Mouse (Mus musculus) stomach, postnatal 0 days (tissue): ENCODE data around the gene Gm45717. TPM values are rescaled to one million over a fixed set of nuclear protein-coding genes. Genes with fewer than 3 reads are reported as not detected.
"Not testable (repeated sequence)": the region's sequence is repeated elsewhere in the genome, so short reads cannot be mapped to it uniquely, and the experiment has no call there.

Experiments used
- ATAC-seq: fragments of 200-750 bp; cut with Nextera tagmentation; 2 replicates; pipeline ENCODE4 v1.8.0; 2017; ENCODE audit not compliant: low FRiP score, low TSS enrichment
- DNase-seq: peaks from one replicate; pipeline ENCODE4 v3.0.0-alpha.2; 2016; ENCODE audit warnings: low spot score
- H3K27ac ChIP-seq: fragments of 300-500 bp; sonication (generic); replicated peaks from 2 replicates; pipeline ENCODE4 v1.5.1; 2014; ENCODE audit warnings: mild to moderate bottlenecking, control low read depth
- H3K27me3 ChIP-seq: fragments of 300-500 bp; sonication (generic); 2 replicates; pipeline ENCODE4 v1.6.1; 2014; ENCODE audit warnings: low read length; ENCODE audit not compliant: control insufficient read depth, insufficient read depth
- H3K36me3 ChIP-seq: fragments of 300-500 bp; sonication (generic); 2 replicates; pipeline ENCODE4 v1.6.1; 2014; ENCODE audit warnings: low read length, mixed read lengths; ENCODE audit not compliant: control insufficient read depth, insufficient read depth
- H3K4me1 ChIP-seq: fragments of 300-500 bp; sonication (generic); replicated peaks from 2 replicates; pipeline ENCODE4 v1.6.1; 2014; ENCODE audit warnings: antibody characterized with exemption; ENCODE audit not compliant: control insufficient read depth, insufficient read depth
- H3K4me2 ChIP-seq: fragments of 300-500 bp; sonication (generic); replicated peaks from 2 replicates; pipeline ENCODE4 v1.6.1; 2014; ENCODE audit warnings: low read depth, mild to moderate bottlenecking, control low read depth, moderate library complexity
- H3K4me3 ChIP-seq: fragments of 300-500 bp; sonication (generic); 2 replicates; pipeline ENCODE4 v1.5.1; 2014; ENCODE audit warnings: low read depth, low read length, control low read depth
- H3K9ac ChIP-seq: fragments of 300-500 bp; sonication (generic); 2 replicates; pipeline ENCODE4 v1.6.1; 2014; ENCODE audit warnings: mild to moderate bottlenecking, low read length, control low read depth, mixed read lengths
- H3K9me3 ChIP-seq: fragments of 300-500 bp; sonication (generic); 2 replicates; pipeline ENCODE4 v1.6.1; 2016; ENCODE audit warnings: low read length; ENCODE audit not compliant: control insufficient read depth
- CTCF ChIP-seq: IDR thresholded peaks from 2 replicates; pipeline ENCODE4 v1.5.1; 2016; ENCODE audit warnings: antibody characterized with exemption, low read depth, mild to moderate bottlenecking, moderate library complexity
- EP300 ChIP-seq: optimal IDR thresholded peaks from 2 replicates; pipeline ENCODE3; 2016; ENCODE audit warnings: antibody characterized with exemption
- whole genome bisulfite sequencing: fragments of 180-500 bp; shearing (Covaris S2); extraction: QIAGEN DNeasy Blood & Tissue Kit; methylation state at CpG from one replicate; pipeline ENCODE4 v1.1.7; 2014; 5-methylcytosine and 5-hydroxymethylcytosine counted together
- polyA plus RNA-seq: library from polyadenylated mRNA; unstranded; fragments of >200 nt; fragmentation: Nextera tagmentation; extraction: Ambion mirVana; gene quantifications from 2 replicates; pipeline ENCODE4 v1.2.1, GENCODE M21; 2015

Gene Gm45717
- polyA plus RNA-seq, 1 experiment from 2014 or later = 0.32 TPM

DNA sequence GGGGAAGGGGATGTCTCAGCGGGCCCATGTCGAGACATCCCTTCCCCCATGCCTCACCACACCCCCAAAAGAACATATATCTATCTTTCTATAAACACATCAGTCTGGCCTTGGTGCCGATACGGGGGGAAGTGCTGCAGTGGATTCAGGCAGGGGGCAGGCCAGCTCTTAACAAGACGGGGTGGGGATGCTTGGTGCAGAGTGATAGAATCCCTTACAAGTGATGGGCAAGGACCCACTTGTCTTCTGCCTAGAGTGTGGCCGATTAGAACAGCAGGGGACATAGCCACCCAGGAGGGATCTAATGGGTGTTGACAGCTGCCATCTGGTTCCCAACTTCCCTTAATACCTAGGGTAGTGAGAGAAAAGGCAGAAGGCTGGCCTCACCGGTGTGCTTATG is 15.2 kb upstream of the Gm45717 start:
- ATAC-seq (no peak), DNase-seq (no peak)
- no peaks in the 10 kb centered on the region for H3K36me3 ChIP-seq
- H3K4me1 ChIP-seq = peaks cover 15% of the 10 kb centered on the region
- TF ChIP-seq EP300 = no peak
- 0 out of 2 replicates have a peak, but pooled peaks have one; percentile 20 for TF ChIP-seq CTCF
- H3K27me3 ChIP-seq = no peaks in the 10 kb centered on the region
- no peaks in the 10 kb centered on the region for H3K9me3 ChIP-seq
- no peak overlapping the region for H3K4me3 ChIP-seq
- H3K27ac ChIP-seq = peak overlapping the region; percentile 91
- no peak overlapping the region for H3K4me2 ChIP-seq
- no peak overlapping the region for H3K9ac ChIP-seq
- WGBS = 35% methylated on average over 7 of the region's 7 CpGs

DNA sequence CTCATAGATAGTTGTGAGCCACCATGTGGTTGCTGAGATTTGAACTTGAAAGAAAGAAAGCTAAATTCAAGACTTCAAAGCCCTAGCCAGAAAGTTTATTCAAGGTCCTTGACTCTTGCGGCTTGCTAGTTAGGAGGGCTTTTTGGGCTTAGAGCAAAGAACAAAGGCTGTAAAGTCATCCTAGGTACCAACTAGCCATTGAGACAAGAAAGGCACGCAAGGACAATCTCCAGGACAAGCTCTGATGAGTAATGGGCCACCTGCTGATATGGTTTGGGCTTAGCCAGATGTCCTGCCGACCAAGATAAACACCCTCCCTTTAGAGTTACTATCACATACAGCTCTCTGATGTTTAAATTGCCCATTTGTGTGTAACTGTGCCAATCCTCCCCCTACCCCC is 13.0 kb upstream of the Gm45717 start:
- Histone ChIP-seq H3K4me3 (peak overlapping the region; percentile 30), H3K27ac (peak overlapping the region; percentile 13), H3K4me2 (peak overlapping the region; percentile 50), H3K4me1 (peaks cover 15% of the 10 kb centered on the region)
- not testable (repeated sequence) for H3K36me3 ChIP-seq, ATAC-seq, H3K27me3 ChIP-seq, H3K9ac ChIP-seq, H3K9me3 ChIP-seq, DNase-seq
- WGBS = 22% methylated on average over 3 of the region's 3 CpGs

DNA sequence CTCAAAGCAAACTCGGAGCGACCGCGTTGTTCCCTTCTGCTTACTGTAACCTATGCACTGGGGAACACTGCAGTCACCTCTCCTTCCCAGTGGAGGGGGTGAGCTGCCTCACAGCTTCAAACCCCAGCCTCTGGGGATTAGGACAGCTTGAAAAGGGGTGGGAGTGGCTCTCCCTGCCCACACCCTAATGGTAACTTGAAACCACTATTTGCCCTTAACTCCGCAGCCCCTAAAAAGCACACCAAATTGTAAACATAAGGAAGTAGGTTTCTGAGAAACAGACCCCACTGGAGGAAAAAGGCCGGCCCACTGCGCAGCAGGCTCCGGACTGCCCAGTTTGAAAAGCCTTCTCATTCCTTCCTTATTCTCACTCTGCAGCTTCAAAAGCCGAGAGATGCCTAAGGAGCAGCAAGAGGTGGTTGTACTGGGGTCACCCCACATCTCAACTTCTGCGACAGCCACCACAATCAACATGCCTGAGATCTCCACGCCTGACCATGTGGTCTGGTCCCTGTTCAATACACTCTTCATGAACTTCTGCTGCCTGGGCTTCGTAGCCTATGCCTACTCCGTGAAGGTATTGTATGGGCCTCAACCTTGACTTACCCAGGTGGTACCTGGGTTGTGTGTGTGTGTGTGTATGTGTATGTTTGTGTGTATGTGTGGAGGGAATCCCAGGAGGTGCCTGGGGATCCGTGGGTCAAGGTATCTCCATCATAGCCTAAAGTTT is 12.3 kb upstream of the Gm45717 start:
- peaks cover 13% of the 10 kb centered on the region for H3K4me1 ChIP-seq
- no peaks in the 10 kb centered on the region for H3K9me3 ChIP-seq
- peak overlapping the region; percentile 50 for H3K4me2 ChIP-seq
- H3K9ac ChIP-seq = peak overlapping the region; percentile 43
- DNase-seq (no peak), ATAC-seq (peak; percentile 67; the same call in 1 of the 2 replicates)
- no peaks in the 10 kb centered on the region for H3K36me3 ChIP-seq
- H3K27me3 ChIP-seq = no peaks in the 10 kb centered on the region
- H3K27ac ChIP-seq = peak overlapping the region; percentile 83
- H3K4me3 ChIP-seq = peak overlapping the region; percentile 30
- WGBS = 5% methylated on average over 14 of the region's 14 CpGs
- TF ChIP-seq CTCF (peak; percentile 45), EP300 (no peak)

DNA sequence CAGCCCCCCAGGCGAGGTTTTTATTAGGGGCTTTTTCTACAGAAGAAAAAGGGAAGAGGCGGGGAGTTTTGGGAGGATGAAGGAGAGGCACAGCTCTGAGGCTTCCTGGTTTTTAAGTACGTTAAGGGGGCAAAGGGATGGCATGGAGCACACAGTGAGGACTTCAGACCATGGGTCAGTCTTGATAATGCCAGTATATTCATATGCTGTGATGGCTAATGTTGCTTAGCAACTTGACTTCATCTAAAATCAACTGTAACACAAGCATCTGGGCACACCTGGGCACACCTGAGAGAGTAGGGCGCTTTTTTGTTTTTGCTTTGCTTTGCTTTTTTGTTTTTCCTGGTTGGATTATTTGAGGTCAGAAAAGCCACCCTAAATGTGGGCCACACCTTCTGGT is 11.2 kb upstream of the Gm45717 start, which contains the start of gene Ifitm1:
Gene Ifitm1 (plus strand): TSS at position 301 of the 400 bp plus-strand sequence.
- Histone ChIP-seq H3K4me1 (peaks cover 13% of the 10 kb centered on the region), H3K27ac (peak within 1 kb of the TSS; percentile 83), H3K4me2 (peak within 1 kb of the TSS; percentile 50), H3K4me3 (peak within 1 kb of the TSS; percentile 30; the same call in 1 of the 2 replicates), H3K9me3 (no peaks in the 10 kb centered on the region), H3K9ac (0 out of 2 replicates have a peak within 1 kb of the TSS, but pooled peaks have one; percentile 27), H3K36me3 (no peaks in the 10 kb centered on the region), H3K27me3 (no peaks in the 10 kb centered on the region)
- no peak for ATAC-seq
- WGBS = 84% methylated on average over 4 of the region's 4 CpGs
- TF ChIP-seq CTCF (no peak), EP300 (no peak)
- DNase-seq = no peak

DNA sequence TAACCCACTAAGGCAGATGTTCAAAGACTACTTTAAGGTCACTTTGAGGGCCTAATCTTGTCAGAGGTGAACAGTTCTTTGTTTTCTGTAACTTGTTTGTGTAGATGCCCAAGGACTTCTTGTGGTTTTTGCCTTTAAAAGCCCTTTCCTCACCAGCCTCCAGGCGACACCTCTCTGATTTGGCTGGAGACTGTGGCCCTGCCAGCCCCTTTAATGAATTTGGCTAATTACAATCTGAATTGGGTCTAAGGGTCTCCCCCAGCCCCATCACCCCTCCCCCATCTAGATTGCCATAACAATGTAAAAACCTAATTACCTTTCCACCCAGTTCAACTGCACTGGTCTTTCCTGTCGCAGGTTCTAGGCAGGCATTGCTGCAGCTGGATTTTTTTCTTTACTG is 7.0 kb upstream of the Gm45717 start:
- no peak overlapping the region for H3K9ac ChIP-seq
- no peak for DNase-seq
- H3K9me3 ChIP-seq = no peaks in the 10 kb centered on the region
- H3K4me3 ChIP-seq = no peak overlapping the region
- no peaks in the 10 kb centered on the region for H3K4me1 ChIP-seq
- WGBS = 93% methylated on average over 2 of the region's 2 CpGs
- H3K27me3 ChIP-seq = no peaks in the 10 kb centered on the region
- H3K36me3 ChIP-seq = no peaks in the 10 kb centered on the region
- TF ChIP-seq EP300 (no peak), CTCF (no peak)
- no peak overlapping the region for H3K27ac ChIP-seq
- ATAC-seq = no peak
- H3K4me2 ChIP-seq = no peak overlapping the region

DNA sequence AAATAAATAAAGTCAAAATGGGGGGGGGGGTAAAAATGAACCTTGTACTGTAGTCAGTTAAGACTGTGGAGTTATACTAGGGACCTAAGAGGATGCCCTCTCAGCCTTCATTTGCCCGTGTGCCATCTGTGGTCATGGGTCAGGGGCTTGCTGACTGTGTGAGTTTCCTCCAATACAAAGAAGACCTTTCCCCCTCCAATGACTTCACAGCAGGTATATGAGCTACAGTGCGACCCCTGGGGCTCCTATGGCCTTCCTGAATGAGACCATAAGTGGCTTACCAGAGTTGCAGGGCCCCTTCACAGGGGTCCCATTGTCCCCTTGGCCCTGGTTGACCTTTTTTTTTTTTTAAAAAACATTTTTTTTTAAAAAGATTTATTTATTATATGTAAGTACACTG is 5.7 kb upstream of the Gm45717 start:
- WGBS = 87% methylated on average over 2 of the region's 2 CpGs
- no peak for TF ChIP-seq EP300
- no peak for TF ChIP-seq CTCF
- no peak overlapping the region for H3K27ac ChIP-seq

More for the DNA sequence above, 5.7 kb upstream of the Gm45717 start:
- DNase-seq = no peak
- Histone ChIP-seq H3K9me3 (no peaks in the 10 kb centered on the region), H3K4me3 (no peak overlapping the region), H3K36me3 (no peaks in the 10 kb centered on the region), H3K27me3 (no peaks in the 10 kb centered on the region), H3K9ac (no peak overlapping the region), H3K4me2 (no peak overlapping the region), H3K4me1 (no peaks in the 10 kb centered on the region)
- ATAC-seq = no peak
